Mouse (Mus musculus) heart, embryonic 12.5 days (tissue): Measurements from ENCODE around the gene Mrpl43. TPM values are rescaled to one million over a fixed set of nuclear protein-coding genes. Genes with fewer than 3 reads are reported as not detected.

Experiments
- ATAC-seq: fragments of 200-750 bp; cut with Nextera tagmentation; 2 replicates; pipeline ENCODE4 v1.8.0; 2017; ENCODE audit warnings: moderate TSS enrichment, moderate library complexity; ENCODE audit not compliant: insufficient number of reproducible peaks, low FRiP score
- H3K27ac ChIP-seq: fragments of 300-500 bp; sonication (generic); 2 replicates; pipeline ENCODE4 v1.5.1; 2016; ENCODE audit warnings: mild to moderate bottlenecking, moderate library complexity; ENCODE audit not compliant: poor library complexity, severe bottlenecking
- H3K27me3 ChIP-seq: fragments of 300-500 bp; sonication (generic); replicated peaks from 2 replicates; pipeline ENCODE4 v1.6.1; 2016; ENCODE audit warnings: mild to moderate bottlenecking, moderate library complexity
- H3K36me3 ChIP-seq: fragments of 300-500 bp; sonication (generic); 2 replicates; pipeline ENCODE4 v1.6.1; 2016; ENCODE audit warnings: mild to moderate bottlenecking, moderate library complexity
- H3K4me1 ChIP-seq: fragments of 300-500 bp; sonication (generic); replicated peaks from 2 replicates; pipeline ENCODE4 v1.6.1; 2016; ENCODE audit warnings: mild to moderate bottlenecking
- H3K4me2 ChIP-seq: fragments of 300-500 bp; sonication (generic); 2 replicates; pipeline ENCODE4 v1.6.1; 2016; ENCODE audit warnings: mild to moderate bottlenecking, moderate library complexity
- H3K4me3 ChIP-seq: fragments of 300-500 bp; sonication (generic); 2 replicates; pipeline ENCODE4 v1.5.1; 2016; ENCODE audit warnings: mild to moderate bottlenecking
- H3K9ac ChIP-seq: fragments of 300-500 bp; sonication (generic); 2 replicates; pipeline ENCODE4 v1.6.1; 2016; ENCODE audit warnings: mild to moderate bottlenecking, moderate library complexity
- H3K9me3 ChIP-seq: fragments of 300-500 bp; sonication (generic); replicated peaks from 2 replicates; pipeline ENCODE4 v1.6.1; 2016; ENCODE audit warnings: mild to moderate bottlenecking, moderate library complexity
- WGBS: fragments of 180-500 bp; shearing (Covaris S2); methylation state at CpG from one replicate; pipeline ENCODE4 v1.1.7; 2016; 5-methylcytosine and 5-hydroxymethylcytosine counted together
- polyA plus RNA-seq: library from polyadenylated mRNA; unstranded; fragments of >200 nt; fragmentation: Nextera tagmentation; extraction: Ambion mirVana; gene quantifications from 2 replicates; pipeline ENCODE4 v1.2.1, GENCODE M21; 2016

Mrpl43 gene
- polyA plus RNA-seq, 1 experiment from 2014 or later: 66.8 TPM

DNA sequence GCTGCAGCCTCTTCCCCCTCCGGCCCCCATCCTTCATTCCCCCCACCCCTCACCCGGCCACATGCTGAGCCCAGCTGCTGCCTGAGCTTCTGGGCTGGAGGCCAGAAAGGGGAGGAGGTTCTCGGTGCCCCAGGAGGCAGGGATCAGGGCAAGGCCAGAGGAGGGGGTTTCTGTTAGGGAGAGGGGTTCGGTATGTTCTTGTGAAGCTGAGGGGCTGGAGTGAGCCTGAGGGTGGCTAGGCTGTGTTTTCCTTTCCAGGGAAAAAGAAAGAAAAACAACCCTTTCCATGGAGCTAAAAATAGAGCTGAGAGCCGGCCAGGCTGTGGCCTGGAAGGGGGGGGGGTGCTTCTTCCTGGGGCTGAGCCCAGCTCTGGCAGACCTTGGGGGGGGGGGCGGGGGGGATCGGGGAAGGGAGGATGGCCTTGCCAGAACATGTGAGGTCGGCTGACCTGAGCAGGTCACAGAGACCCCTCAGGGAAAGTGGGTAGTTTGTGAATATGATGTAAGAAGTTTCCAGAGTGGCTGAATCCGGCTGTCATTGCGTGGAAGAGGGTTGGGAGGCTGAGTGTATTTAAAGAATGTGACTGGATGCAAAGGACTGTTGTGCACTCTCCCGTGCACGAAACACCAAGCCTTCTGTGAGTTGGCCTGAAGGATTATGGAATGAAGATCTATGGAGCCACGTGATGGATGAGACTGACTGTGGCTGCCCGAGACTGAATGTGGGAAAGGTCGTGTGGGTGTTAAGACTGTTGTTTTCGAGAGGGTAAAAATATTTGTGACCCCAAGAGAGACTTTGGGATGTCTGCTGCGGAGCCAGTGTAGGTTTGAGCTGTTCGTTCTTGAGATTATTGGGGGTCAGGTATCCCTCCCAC is 10.3 kb upstream of the Mrpl43 start:
- WGBS: under 1% methylated on average over 17 of the region's 18 CpGs
- Histone ChIP-seq H3K4me3 (peak overlapping the region; percentile 78), H3K27me3 (no peaks in the 10 kb centered on the region), H3K4me2 (peak overlapping the region; percentile 98), H3K27ac (peak overlapping the region; percentile 100), H3K36me3 (peaks cover 16% of the 10 kb centered on the region), H3K4me1 (peaks cover 52% of the 10 kb centered on the region), H3K9ac (peak overlapping the region; percentile 97), H3K9me3 (no peaks in the 10 kb centered on the region)
- peak; percentile 40 for ATAC-seq

DNA sequence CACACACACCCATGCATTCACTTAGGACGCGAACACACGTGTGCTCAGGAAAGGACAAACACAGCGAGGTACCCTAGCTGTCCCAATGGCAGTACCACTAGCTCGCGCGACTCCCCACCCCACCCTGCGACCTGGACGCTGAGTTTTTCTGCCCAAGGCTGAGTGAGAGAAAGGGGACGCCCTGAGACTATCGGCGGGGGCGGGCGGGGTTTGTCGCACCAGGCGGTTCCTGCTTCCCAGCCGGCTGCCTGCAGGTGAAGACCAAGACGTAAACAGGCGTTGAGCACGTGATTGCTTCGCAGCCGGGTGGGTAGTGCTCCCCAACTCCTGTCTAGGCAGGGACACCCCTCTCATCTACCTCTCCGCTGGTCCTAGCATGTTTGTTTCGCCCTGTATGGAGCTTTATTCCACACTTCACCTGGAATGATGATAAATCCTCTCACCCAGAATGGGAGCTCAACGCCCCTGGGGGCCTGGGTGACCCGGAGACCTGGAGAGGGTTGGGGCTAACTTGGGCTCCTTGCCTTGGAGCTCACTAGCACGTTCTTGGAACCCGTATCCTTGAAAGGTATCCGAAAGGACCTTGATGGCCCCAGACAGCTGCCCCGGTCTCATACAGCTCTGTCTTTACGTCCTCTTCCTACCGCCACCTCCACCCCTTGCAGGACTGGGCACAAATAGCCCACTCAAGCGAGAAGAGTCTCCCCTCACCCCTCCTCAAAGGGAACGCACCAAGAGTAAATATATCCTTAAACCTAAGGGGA is 9.5 kb upstream of the Mrpl43 start:
- Histone ChIP-seq H3K27me3 (no peaks in the 10 kb centered on the region), H3K9ac (peak overlapping the region; percentile 97), H3K4me2 (peak overlapping the region; percentile 98), H3K27ac (peak overlapping the region; percentile 100), H3K9me3 (no peaks in the 10 kb centered on the region), H3K36me3 (peaks cover 17% of the 10 kb centered on the region), H3K4me3 (peak overlapping the region; percentile 78), H3K4me1 (peaks cover 43% of the 10 kb centered on the region)
- ATAC-seq: peak; percentile 46
- under 1% methylated on average over 34 of the region's 34 CpGs for WGBS

DNA sequence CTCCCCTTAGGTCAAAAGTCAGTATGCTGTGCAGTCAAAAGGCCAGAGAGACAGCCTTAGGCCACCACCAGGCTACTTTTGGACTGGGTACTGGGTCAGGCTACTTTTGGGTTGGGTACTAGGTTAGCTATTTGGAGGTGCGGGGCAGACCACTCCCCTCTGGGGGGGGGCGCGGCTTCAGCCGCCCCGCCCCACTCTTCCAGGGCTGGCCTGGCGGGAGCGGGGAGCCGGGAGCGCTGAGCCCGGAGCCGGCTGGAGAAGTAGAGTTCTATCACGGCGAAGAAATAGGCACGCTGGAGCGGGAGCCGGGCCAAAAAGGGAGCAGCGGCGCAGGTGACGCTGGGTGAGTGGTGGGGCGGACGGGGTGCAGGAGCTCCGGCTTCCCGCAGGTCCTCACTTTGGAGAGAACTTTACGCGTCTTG is 8.8 kb upstream of the Mrpl43 start:
- H3K4me1 ChIP-seq: peaks cover 36% of the 10 kb centered on the region

DNA sequence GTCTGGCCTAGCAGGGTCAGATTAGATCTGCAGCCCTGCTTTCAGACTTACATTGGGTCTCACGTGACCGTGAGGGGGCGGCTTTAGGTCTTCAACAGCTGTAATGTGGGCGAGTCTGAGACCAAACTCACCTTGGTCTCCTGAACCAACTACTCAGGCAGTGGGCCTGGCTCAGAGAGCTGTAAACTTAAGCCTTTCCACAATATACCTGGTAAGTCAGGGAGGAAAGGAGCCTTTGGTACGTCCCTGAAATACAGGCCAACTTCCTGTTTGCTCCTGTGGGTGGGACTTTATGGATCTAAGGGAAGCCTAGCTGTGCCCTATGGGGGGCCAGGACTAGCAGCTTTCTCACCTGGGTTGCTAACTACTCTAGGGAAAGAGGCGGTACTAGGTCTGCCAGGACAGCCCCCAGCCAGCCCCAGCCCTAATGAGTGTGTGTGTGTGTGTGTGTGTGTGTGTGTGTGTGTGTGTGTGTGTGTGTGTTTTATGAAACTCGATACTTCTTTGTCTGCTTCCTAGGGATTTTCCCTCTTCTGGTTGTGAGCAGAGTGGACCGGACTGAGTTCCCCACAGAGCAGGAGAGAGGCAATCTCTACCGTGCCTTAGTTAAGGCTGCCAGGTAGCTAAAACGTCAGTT is 8.2 kb upstream of the Mrpl43 start, which contains the start of gene Lzts2:
TSS of gene Lzts2 (plus strand) at position 80 of the 637 bp plus-strand sequence.
- H3K27ac ChIP-seq: peak within 1 kb of the TSS; percentile 100
- H3K9ac ChIP-seq: peak within 1 kb of the TSS; percentile 97
- H3K9me3 ChIP-seq: no peaks in the 10 kb centered on the region
- 4% methylated on average over 9 of the region's 10 CpGs for WGBS
- no peaks in the 10 kb centered on the region for H3K27me3 ChIP-seq
- H3K4me3 ChIP-seq: peak within 1 kb of the TSS; percentile 78
- peaks cover 31% of the 10 kb centered on the region for H3K4me1 ChIP-seq
- H3K36me3 ChIP-seq: peaks cover 24% of the 10 kb centered on the region
- no peak for ATAC-seq
- H3K4me2 ChIP-seq: peak within 1 kb of the TSS; percentile 98

More for the DNA sequence above, 8.8 kb upstream of the Mrpl43 start:
- Histone ChIP-seq H3K4me3 (peak overlapping the region; percentile 78), H3K9ac (peak overlapping the region; percentile 97), H3K27ac (peak overlapping the region; percentile 100), H3K36me3 (peaks cover 23% of the 10 kb centered on the region), H3K27me3 (no peaks in the 10 kb centered on the region), H3K4me2 (peak overlapping the region; percentile 98), H3K9me3 (no peaks in the 10 kb centered on the region)
- 0% methylated on average over 24 of the region's 25 CpGs for WGBS
- 0 out of 2 replicates have a peak, but pooled peaks have one; percentile 29 for ATAC-seq

DNA sequence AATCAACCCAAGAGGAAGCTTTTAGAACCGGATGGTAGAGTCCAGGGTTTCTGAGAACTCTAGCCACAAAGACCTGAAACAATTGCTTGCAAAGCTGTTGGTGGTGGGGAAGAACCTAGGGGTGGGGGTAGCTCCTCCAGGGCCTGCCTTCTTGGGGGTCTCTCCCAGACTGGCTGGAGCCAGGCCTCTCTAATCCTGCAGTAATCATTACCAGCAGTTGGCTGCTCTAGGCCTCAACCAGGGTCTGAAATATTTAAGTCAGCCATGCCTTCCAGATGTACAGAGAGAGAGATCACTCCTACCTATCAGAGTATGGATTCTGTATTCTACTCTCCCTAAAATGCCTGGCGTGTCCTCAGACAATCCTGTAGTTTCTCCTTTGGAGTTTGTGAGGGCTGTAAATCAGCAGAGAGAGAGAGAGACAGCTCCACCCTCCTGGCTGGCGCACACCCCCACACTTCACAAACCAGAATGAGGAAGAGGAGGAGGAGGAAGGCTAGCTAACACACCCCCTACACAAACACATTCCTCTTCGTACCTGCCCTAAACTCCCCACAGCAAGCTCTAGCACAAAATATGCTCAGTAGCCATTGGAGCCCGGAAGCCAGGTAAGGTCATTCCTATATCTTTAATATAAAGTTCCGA is 7.5 kb upstream of the Mrpl43 start:
- no peak for ATAC-seq
- H3K4me2 ChIP-seq: peak overlapping the region; percentile 98; the same call in 1 of the 2 replicates

DNA sequence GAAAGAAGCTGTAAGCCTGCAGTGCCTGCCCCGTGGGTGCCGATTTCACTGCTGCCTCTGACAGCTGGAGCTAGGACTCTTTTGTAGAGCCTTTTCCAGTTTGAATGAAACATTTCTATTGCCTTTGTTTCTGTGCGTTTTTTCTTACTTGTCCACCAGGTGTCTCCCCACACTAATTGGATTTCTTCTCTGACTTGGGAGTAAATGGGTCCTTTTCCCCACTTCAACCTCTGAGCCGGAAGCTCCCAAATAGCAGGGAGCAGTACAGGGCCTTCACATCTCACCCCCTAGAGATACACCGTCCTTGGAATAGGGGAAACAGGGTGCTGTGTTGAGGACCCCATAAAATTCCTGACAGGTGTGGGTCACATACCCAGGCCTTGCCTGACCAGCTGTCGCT is 6.4 kb upstream of the Mrpl43 start:
- Histone ChIP-seq H3K9me3 (no peaks in the 10 kb centered on the region), H3K4me3 (no peak overlapping the region), H3K36me3 (peaks cover 37% of the 10 kb centered on the region), H3K4me1 (peaks cover 28% of the 10 kb centered on the region), H3K27ac (no peak overlapping the region), H3K27me3 (no peaks in the 10 kb centered on the region), H3K9ac (no peak overlapping the region), H3K4me2 (no peak overlapping the region)
- ATAC-seq: no peak
- 39% methylated on average over 6 of the region's 6 CpGs for WGBS

More for the DNA sequence above, 7.5 kb upstream of the Mrpl43 start:
- Histone ChIP-seq H3K9ac (no peak overlapping the region), H3K4me1 (peaks cover 23% of the 10 kb centered on the region), H3K27ac (peak overlapping the region; percentile 100; the same call in 1 of the 2 replicates), H3K4me3 (no peak overlapping the region), H3K36me3 (peaks cover 30% of the 10 kb centered on the region), H3K9me3 (no peaks in the 10 kb centered on the region), H3K27me3 (no peaks in the 10 kb centered on the region)
- 52% methylated on average over 6 of the region's 6 CpGs for WGBS

DNA sequence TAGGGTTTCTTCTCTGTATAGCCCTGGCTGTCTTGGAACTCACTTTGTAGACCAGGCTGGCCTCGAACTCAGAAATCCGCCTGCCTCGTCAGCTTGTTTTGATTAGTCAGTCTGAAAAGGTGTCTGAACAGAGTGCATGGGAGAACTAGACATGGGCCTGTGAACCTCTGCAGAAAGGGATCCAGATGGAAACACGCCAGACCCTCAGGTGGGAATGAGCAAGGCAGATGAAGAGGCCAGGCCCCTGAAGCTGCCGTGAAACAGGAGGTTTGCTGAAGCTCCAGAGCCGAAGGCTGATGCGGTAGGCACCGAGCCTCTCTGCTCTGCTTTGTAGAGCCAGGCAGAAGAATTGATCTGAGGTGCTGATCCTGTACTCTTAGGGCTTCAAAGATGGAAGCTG is 6.0 kb upstream of the Mrpl43 start:
- WGBS: 84% methylated on average over 8 of the region's 8 CpGs
- Histone ChIP-seq H3K27ac (no peak overlapping the region), H3K4me2 (no peak overlapping the region), H3K27me3 (no peaks in the 10 kb centered on the region), H3K4me3 (no peak overlapping the region), H3K36me3 (peaks cover 37% of the 10 kb centered on the region), H3K9ac (no peak overlapping the region), H3K9me3 (no peaks in the 10 kb centered on the region), H3K4me1 (peaks cover 32% of the 10 kb centered on the region)
- ATAC-seq: no peak

DNA sequence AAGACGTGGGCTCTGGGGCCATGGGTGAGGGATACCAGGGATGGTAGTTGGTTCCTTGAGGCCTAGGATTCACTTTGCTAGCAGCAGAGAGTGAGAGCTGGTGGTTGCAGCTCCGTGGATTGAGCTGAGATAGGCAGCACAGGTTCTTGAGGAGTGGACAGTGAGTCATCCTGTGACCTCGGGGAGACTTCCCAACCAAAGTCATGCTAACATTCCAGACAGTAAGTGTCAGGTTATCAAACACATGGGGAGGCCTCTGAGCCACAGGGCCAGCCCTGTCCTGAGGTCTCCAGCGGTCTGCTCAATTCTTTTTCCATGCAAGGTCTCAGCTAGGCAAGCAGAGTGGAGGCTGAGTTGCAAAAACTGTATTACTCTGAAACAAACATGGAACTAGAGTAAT is 4.4 kb upstream of the Mrpl43 start:
- H3K27ac ChIP-seq: no peak overlapping the region
- 70% methylated on average over 4 of the region's 4 CpGs for WGBS

DNA sequence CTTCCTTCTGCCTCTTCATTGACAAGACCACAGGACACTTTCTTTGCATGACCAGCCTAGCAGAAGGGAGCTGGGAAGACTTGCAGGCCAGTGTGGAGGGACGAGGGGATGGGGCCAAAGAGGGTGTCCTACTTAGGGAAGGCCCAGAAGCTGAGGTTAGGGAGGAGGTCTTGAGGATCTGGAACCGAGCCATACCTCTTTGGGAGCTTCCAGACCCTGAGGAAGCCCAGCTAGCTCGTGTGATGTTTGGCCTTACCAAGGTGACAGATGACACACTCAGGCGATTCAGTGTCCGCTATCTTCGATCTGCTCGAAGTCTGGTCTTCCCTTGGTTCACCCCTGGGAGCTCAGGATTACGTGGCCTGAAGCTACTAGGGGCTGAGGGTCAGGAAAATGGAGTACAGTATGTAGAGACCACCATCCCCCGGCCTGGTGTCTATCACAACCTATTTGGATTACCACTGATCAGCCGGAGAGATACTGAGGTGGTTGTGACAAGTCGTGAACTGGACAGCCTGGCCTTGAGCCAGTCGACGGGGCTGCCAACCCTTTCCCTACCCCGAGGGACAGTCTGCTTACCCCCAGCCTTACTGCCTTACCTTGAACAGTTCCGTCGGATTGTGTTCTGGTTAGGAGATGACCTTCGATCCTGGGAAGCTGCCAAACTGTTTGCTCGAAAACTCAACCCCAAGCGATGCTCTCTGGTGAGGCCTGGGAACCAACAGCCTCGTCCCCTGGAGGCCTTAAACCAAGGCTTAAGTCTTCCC is 1.4 kb upstream of the Mrpl43 start:
- peak overlapping the region; percentile 97 for H3K4me2 ChIP-seq
- peak overlapping the region; percentile 80 for H3K27ac ChIP-seq
- no peak for ATAC-seq
- no peaks in the 10 kb centered on the region for H3K9me3 ChIP-seq
- H3K9ac ChIP-seq: peak overlapping the region; percentile 90; the same call in 1 of the 2 replicates
- peaks cover 24% of the 10 kb centered on the region for H3K4me1 ChIP-seq
- H3K4me3 ChIP-seq: peak overlapping the region; percentile 94
- H3K27me3 ChIP-seq: no peaks in the 10 kb centered on the region
- 85% methylated on average over 20 of the region's 20 CpGs for WGBS
- peaks cover 55% of the 10 kb centered on the region for H3K36me3 ChIP-seq

More for the DNA sequence above, 4.4 kb upstream of the Mrpl43 start:
- H3K4me1 ChIP-seq: peaks cover 34% of the 10 kb centered on the region
- no peak overlapping the region for H3K4me2 ChIP-seq
- H3K4me3 ChIP-seq: no peak overlapping the region
- H3K9ac ChIP-seq: no peak overlapping the region
- no peaks in the 10 kb centered on the region for H3K9me3 ChIP-seq
- no peak for ATAC-seq
- H3K27me3 ChIP-seq: no peaks in the 10 kb centered on the region
- peaks cover 37% of the 10 kb centered on the region for H3K36me3 ChIP-seq

DNA sequence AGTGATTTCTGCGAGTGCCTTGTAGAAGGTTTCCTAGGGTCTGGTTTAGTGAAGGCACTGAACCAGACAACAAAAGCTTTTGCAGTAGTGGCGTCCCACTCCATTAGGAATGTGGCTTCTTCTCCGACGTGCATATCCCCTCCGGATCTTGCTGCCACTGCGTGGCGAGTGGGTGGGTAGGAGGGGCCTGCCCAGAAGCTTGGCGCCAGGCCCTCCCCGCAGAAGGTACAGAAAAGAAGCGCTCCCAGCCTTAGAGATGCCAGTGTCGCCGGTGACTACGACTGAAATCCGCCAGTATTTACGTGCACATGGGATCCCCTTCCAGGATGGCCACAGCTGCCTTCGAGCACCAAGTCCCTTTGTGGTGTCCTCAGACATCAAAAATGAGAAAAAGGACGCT is 779 bp upstream of the Mrpl43 start:
- Histone ChIP-seq H3K4me2 (peak overlapping the region; percentile 97), H3K4me1 (peaks cover 24% of the 10 kb centered on the region), H3K27ac (peak overlapping the region; percentile 80), H3K9me3 (no peaks in the 10 kb centered on the region), H3K9ac (peak overlapping the region; percentile 90), H3K27me3 (no peaks in the 10 kb centered on the region), H3K4me3 (peak overlapping the region; percentile 94), H3K36me3 (peaks cover 55% of the 10 kb centered on the region)
- WGBS: 35% methylated on average over 17 of the region's 17 CpGs
- ATAC-seq: no peak
